Mouse (Mus musculus) forebrain, embryonic 10.5 days (tissue): ENCODE measurements at regions not wholly inside any gene's neighbourhood (a gene's known extent, or its start where the extent isn't known, plus 50 kb on each side); places are given as distances from the start of the nearest gene placed in this dataset.
A peak's percentile ranks its signal among the peaks of the same experiment; 100 is the strongest.

Experiments used
- DNase-seq: peaks from one replicate; pipeline ENCODE4 v3.0.0-alpha.2; 2017; ENCODE audit warnings: low spot score; ENCODE audit errors: extremely low spot score
- H3K27ac ChIP-seq: fragments of 300-500 bp; sonication (generic); 2 replicates; pipeline ENCODE4 v1.5.1; 2016; ENCODE audit warnings: mild to moderate bottlenecking
- H3K27me3 ChIP-seq: fragments of 300-500 bp; sonication (generic); 2 replicates; pipeline ENCODE4 v1.6.1; 2016; ENCODE audit warnings: mild to moderate bottlenecking; ENCODE audit not compliant: poor library complexity, severe bottlenecking
- H3K36me3 ChIP-seq: fragments of 300-500 bp; sonication (generic); replicated peaks from 2 replicates; pipeline ENCODE4 v1.6.1; 2016; ENCODE audit warnings: mild to moderate bottlenecking, moderate library complexity
- H3K4me1 ChIP-seq: fragments of 300-500 bp; sonication (generic); 2 replicates; pipeline ENCODE4 v1.6.1; 2016
- H3K4me3 ChIP-seq: fragments of 300-500 bp; sonication (generic); 2 replicates; pipeline ENCODE4 v1.5.1; 2016; ENCODE audit warnings: mild to moderate bottlenecking, moderate library complexity
- H3K9me3 ChIP-seq: fragments of 300-500 bp; sonication (generic); 2 replicates; pipeline ENCODE4 v1.6.1; 2016; ENCODE audit warnings: mild to moderate bottlenecking, moderate library complexity
- WGBS: fragments of 180-500 bp; shearing (Covaris S2); methylation state at CpG from one replicate; pipeline ENCODE4 v1.1.7; 2016; 5-methylcytosine and 5-hydroxymethylcytosine counted together

DNA sequence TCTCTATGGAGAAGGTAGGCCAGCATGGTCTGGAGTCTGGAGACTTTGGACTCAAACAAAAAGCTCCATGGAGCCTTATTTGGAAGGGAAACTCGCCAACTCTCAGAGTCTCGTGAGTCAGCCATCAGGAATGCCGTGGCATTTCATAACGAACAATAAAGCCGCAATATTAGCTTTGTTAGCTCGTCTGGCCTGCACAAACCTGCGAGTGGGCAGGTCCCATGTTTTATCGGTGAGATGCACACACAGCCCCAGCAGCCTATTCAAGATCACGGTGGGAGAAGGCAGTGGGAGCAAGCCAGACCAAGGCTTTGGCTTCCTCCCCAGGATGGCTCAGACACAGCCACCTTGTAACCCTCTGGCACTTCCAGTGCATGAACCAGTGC, 84.4 kb downstream of the Gm11733 start:
- peaks cover 4% of the 10 kb centered on the region; the same call in 1 of the 2 replicates for H3K9me3 ChIP-seq
- no peak for DNase-seq
- H3K27ac ChIP-seq = peak overlapping the region; percentile 56; the same call in 1 of the 2 replicates
- 82% methylated on average over 9 of the region's 9 CpGs for WGBS
- H3K27me3 ChIP-seq = no peaks in the 10 kb centered on the region
- H3K36me3 ChIP-seq = no peaks in the 10 kb centered on the region
- H3K4me3 ChIP-seq = no peak overlapping the region
- peaks cover 36% of the 10 kb centered on the region for H3K4me1 ChIP-seq

DNA sequence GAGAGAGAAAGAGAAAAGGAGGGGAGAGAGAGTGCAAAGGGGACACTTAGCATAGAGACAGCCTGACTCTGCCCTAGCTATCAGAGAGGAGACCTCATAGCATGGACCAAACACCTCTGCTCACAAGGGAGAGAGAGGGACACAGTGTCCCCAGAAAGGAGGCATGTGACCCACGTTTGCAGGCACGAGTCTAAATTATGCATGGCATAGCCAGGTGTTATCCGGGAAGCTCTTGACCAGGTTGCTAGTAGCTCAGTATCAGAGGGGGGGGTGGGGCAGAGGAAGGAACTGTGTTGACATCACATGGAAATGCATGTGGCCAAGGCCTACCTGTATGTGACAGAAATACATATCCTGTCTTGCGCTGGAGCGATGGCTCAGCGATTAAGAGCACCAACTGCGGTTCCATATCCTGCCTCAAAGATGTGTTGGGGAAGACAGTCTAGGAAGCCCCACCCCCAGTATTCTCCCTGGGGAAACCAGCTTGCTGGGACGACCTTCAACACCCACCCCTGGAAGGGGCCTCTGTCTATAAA, 84.5 kb upstream of the Tnrc6c start:
- 74% methylated on average over 8 of the region's 8 CpGs for whole genome bisulfite sequencing
- no peak for DNase-seq
- H3K4me1 ChIP-seq = peaks cover 42% of the 10 kb centered on the region
- H3K9me3 ChIP-seq = peaks cover 4% of the 10 kb centered on the region; the same call in 1 of the 2 replicates
- no peaks in the 10 kb centered on the region for H3K27me3 ChIP-seq
- no peaks in the 10 kb centered on the region for H3K36me3 ChIP-seq
- H3K27ac ChIP-seq = no peak overlapping the region; the same call in 1 of the 2 replicates
- H3K4me3 ChIP-seq = no peak overlapping the region

DNA sequence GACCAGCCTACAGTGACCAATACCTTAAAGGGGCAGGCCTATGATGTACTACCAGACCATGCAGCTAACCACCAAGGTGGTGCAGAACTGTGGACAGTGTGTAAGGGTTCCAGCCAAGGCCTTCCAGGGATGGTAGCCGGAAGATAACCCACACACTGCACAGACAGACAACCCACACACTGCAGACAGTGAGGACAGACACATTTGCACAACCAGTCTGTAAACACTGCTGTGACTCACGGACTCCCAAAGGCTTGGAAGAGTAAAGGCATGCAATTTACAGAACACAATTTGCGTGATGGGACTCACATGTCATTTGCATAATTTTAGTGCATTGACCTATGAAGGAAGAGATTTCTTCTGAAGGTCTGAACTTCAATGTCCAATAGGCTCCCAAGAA, 82.2 kb upstream of the Tnrc6c start:
- no peak for DNase-seq
- no peak overlapping the region for H3K27ac ChIP-seq

DNA sequence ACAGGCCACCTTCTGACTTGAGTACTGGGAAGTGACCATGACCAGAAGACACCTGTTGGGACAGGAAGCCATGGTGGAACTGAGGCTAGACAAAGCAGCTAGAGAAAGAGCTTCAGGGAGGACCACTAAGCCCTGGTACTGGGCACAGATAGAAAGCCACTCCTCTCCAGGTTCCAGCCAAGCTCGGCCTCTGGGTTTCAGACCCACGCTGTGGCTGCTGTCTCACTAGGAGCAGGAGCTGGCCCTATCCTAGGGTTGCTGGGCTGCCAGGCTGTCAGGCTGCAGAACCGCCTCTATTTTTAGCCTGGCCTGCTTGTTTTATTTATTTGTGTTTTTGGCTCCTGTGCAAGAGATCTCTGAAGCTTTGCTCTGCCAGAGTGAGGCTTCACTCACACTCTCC, 79.4 kb upstream of the Tnrc6c start:
- Histone ChIP-seq H3K27ac (no peak overlapping the region), H3K4me3 (no peak overlapping the region), H3K27me3 (no peaks in the 10 kb centered on the region), H3K36me3 (no peaks in the 10 kb centered on the region), H3K4me1 (peaks cover 28% of the 10 kb centered on the region), H3K9me3 (no peaks in the 10 kb centered on the region)
- 61% methylated on average over 3 of the region's 3 CpGs for WGBS
- no peak for DNase-seq

More for the DNA sequence above, 82.2 kb upstream of the Tnrc6c start:
- Histone ChIP-seq H3K9me3 (no peaks in the 10 kb centered on the region), H3K4me3 (no peak overlapping the region), H3K36me3 (no peaks in the 10 kb centered on the region), H3K4me1 (peaks cover 38% of the 10 kb centered on the region), H3K27me3 (no peaks in the 10 kb centered on the region)
- WGBS = 93% methylated on average over 3 of the region's 3 CpGs

DNA sequence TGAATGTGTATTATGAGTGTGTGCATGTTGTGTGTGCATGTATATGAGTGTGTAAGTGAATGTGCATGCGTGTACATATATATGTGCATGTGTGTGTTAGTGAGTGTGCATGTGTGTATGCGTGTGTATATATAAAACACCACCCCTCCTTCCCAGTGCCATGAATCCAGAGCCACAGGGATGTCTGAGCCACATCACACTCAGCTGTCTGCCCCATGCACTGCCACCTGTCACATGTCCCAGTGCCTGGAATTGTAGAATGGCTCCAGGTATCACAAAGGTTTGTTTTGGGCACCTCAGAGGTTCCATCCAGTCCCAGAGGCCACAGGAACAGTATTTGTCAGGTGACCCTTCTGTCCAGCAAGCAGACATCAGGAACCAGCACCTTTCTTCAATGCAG, 75.0 kb upstream of the Tnrc6c start:
- Histone ChIP-seq H3K27ac (no peak overlapping the region), H3K9me3 (no peaks in the 10 kb centered on the region), H3K4me3 (no peak overlapping the region), H3K27me3 (no peaks in the 10 kb centered on the region), H3K4me1 (peaks cover 20% of the 10 kb centered on the region), H3K36me3 (no peaks in the 10 kb centered on the region)
- DNase-seq = no peak
- WGBS = 100% methylated on average over 2 of the region's 2 CpGs

DNA sequence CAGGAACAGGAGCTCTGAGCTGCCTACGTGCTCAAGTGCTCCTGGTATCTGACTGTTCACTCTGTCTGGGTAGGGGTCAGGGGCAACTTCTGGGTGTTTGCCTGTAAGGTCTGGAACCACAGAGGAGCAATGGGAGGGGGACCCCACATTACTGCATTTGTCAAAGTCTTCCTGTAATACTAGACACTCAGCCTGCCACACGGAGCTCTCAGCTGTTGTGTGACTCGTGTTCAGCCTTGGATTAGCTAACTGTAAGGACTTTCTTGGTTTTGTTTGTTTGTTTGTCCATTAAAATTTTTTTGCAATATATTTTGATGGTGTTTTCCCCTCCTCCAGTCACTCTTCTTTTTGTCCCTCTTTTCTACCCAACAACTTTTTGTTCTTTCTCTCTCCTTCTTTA, 74.4 kb upstream of the Tnrc6c start:
- Histone ChIP-seq H3K4me3 (no peak overlapping the region), H3K27ac (no peak overlapping the region), H3K4me1 (peaks cover 20% of the 10 kb centered on the region), H3K36me3 (no peaks in the 10 kb centered on the region), H3K9me3 (no peaks in the 10 kb centered on the region), H3K27me3 (no peaks in the 10 kb centered on the region)
- WGBS = 68% methylated on average over 3 of the region's 3 CpGs
- no peak for DNase-seq

DNA sequence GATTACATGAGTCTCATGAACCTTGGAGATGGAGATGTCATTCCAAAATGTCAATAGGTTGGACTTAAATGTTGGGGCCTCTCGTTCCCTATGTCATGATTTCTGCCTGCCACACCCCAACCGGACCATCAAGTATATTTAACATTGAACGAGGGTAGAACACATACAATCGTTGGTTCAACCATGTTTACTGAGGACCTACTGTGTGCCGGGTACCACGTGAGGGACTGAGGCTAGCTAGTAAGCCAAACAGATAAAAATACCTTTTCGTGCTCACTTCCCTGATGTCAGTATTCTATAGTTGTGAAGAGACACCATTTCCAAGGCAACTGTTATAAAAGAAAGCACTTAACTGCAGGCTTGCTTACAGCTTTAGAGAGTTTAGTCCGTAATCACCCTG, 70.6 kb upstream of the Tnrc6c start:
- no peak overlapping the region for H3K27ac ChIP-seq
- H3K27me3 ChIP-seq = no peaks in the 10 kb centered on the region
- WGBS = 91% methylated on average over 8 of the region's 8 CpGs
- DNase-seq = no peak
- no peaks in the 10 kb centered on the region for H3K36me3 ChIP-seq
- H3K9me3 ChIP-seq = no peaks in the 10 kb centered on the region
- no peak overlapping the region for H3K4me3 ChIP-seq
- H3K4me1 ChIP-seq = peaks cover 24% of the 10 kb centered on the region

DNA sequence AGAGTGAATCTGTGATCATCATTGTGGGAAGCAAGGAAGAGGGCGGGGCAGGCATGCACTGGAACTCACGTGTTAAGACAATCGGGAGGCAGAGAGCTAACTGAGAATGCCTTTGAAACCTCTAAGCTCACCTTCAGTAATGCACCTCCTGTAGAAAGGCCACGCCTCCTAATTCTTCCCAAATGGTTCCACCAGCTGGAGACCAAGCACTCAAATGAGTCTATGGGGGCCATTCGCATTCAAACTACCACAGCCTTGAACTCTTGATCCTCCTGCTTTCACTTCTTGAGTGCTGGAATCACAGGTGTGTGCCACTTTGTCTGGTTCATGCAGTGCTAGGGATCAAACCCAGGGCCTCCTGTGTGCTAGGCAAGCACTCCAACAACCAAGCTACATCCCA, 68.5 kb upstream of the Tnrc6c start:
- Histone ChIP-seq H3K27ac (no peak overlapping the region), H3K4me1 (peaks cover 21% of the 10 kb centered on the region), H3K27me3 (no peaks in the 10 kb centered on the region), H3K9me3 (no peaks in the 10 kb centered on the region), H3K36me3 (no peaks in the 10 kb centered on the region), H3K4me3 (no peak overlapping the region)
- 88% methylated on average over 5 of the region's 5 CpGs for WGBS
- no peak for DNase-seq

DNA sequence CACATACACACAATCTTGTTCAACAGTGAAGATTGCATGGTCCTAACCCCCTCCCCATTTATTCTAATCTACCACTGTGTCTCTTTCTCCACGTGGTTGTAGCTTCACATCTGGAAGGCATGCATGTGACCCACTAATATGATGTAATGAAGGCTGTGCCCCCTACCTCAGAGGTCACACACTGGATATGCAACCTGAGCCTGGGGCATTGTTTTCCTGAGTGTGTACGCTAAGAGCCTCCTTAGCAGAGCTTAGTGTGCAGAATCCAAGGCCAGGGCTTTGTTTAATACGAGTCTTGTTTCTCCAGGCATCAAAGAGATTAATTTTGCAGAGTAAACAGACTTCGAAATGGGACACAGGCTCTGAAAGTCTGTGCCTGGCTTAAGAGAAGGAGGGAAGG, 68.0 kb upstream of the Tnrc6c start:
- WGBS = 33% methylated on average over 4 of the region's 4 CpGs
- H3K27ac ChIP-seq = peak overlapping the region; percentile 57; the same call in 1 of the 2 replicates
- DNase-seq = no peak

DNA sequence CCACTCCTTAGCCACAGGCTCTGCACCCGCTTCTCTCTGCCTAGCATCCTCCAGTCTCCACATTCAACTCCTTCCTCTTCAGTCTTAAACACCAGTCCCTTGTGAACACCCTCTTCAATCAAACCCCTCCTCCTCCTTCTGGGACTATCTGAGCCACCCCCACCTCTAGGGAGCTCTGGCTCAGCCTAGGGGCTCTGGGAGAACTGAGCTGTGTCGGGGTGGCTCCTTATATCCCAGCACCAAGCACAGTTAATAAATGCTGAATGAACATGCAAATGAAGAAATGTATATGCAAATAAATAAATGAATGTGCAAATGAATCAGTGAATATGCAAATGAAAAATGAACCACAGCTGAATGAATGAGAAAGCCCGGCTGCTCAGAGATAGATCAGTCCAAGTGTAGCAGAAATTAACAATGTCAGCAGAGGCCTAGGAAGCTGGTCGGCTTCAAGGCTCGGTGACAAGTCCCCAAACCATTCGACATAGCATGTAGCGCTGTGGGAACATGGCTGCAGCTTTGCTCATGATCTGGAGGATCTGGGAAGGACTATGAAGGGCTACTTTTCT, 67.1 kb upstream of the Tnrc6c start:
- H3K27ac ChIP-seq = 0 out of 2 replicates have a peak overlapping the region, but pooled peaks have one; percentile 57
- peaks cover 17% of the 10 kb centered on the region for H3K4me1 ChIP-seq
- DNase-seq = no peak
- H3K4me3 ChIP-seq = no peak overlapping the region
- WGBS = 93% methylated on average over 7 of the region's 7 CpGs
- no peaks in the 10 kb centered on the region for H3K27me3 ChIP-seq
- no peaks in the 10 kb centered on the region for H3K36me3 ChIP-seq
- H3K9me3 ChIP-seq = no peaks in the 10 kb centered on the region

More for the DNA sequence above, 68.0 kb upstream of the Tnrc6c start:
- Histone ChIP-seq H3K36me3 (no peaks in the 10 kb centered on the region), H3K4me3 (no peak overlapping the region), H3K4me1 (peaks cover 18% of the 10 kb centered on the region), H3K9me3 (no peaks in the 10 kb centered on the region), H3K27me3 (no peaks in the 10 kb centered on the region)

DNA sequence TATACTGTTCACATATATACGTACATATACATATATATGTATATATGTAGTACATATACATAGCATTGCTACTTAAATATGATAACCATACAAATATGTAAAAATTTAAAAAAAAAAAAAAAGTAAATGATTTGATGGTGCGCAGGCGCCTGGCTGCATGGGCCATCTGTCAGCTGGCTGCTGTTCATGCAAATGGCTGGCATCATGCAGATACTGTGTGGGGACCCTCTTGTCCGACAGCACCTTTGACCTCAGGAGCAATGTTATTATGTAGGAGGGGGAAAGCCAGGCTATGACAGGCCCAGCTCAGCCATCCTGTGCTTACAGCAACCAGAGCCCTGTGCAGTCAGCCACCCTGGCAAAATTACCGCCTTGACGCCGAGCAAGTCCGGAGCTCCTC, 65.1 kb upstream of the Tnrc6c start:
- Histone ChIP-seq H3K4me3 (no peak overlapping the region), H3K9me3 (no peaks in the 10 kb centered on the region), H3K27me3 (no peaks in the 10 kb centered on the region), H3K27ac (0 out of 2 replicates have a peak overlapping the region, but pooled peaks have one; percentile 11), H3K4me1 (peaks cover 17% of the 10 kb centered on the region), H3K36me3 (no peaks in the 10 kb centered on the region)
- no peak for DNase-seq
- 95% methylated on average over 8 of the region's 8 CpGs for WGBS

DNA sequence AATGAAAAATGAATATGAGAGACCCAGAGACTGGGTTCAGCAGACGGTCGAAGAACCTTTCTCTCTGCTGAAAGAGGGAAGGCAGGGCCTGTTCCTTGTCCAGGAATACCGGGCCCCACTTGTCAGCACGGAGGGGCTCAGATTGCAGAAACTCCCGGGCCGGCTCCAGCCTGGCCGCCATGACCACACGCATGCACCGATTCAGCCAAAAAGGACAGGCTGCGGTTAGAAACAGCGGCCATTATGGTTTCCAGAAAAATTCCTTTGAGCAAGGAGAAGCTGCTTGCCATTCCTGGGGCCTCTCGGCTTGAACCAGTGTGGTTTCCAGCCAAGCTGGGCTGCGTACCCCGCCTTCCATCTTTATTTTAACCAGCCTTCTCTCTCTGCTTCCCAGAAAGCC, 64.7 kb upstream of the Tnrc6c start:
- Histone ChIP-seq H3K36me3 (no peaks in the 10 kb centered on the region), H3K4me3 (no peak overlapping the region), H3K4me1 (peaks cover 17% of the 10 kb centered on the region), H3K27me3 (no peaks in the 10 kb centered on the region), H3K27ac (peak overlapping the region; percentile 11; the same call in 1 of the 2 replicates), H3K9me3 (no peaks in the 10 kb centered on the region)
- WGBS = 90% methylated on average over 14 of the region's 14 CpGs
- no peak for DNase-seq

DNA sequence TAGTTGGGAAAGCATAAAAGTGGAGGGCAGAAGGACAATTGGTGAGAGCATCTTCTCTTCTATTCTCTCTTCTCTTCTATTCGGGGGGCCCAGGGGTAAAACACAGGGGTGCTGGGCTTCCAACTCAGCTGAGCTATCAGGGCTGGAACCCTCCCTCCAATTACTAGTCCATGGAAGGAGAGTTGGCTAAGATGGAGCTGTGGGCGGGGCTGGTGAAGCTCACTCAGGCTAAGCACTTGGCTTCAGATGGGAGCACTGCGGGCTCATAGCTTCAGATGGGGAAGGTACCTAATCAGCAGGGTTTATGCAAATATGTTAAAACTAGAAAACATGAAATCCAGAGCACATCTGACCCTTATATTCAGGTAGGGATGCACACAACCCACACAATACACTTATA, 61.5 kb upstream of the Tnrc6c start:
- Histone ChIP-seq H3K9me3 (no peaks in the 10 kb centered on the region), H3K4me3 (no peak overlapping the region), H3K4me1 (peaks cover 20% of the 10 kb centered on the region), H3K36me3 (no peaks in the 10 kb centered on the region), H3K27ac (no peak overlapping the region), H3K27me3 (peaks cover 31% of the 10 kb centered on the region)
- DNase-seq = no peak
- WGBS = 68% methylated on average over 3 of the region's 3 CpGs
